Mouse (Mus musculus) bone marrow macrophage, adult 2 months (primary cell): ENCODE measurements around the gene Itgal.

Experiments
- CTCF ChIP-seq: IDR thresholded peaks from 2 replicates; pipeline ENCODE4 v1.5.1; 2012; ENCODE audit warnings: low read depth, mild to moderate bottlenecking, low read length, moderate library complexity
- POLR2A ChIP-seq: IDR thresholded peaks from 2 replicates; pipeline ENCODE4 v1.6.1; 2012; ENCODE audit warnings: mild to moderate bottlenecking, low read depth, low read length, borderline replicate concordance

GRCm38 (mm10) chr7:127296098-127296497 is at the start of gene Itgal:
- TF ChIP-seq POLR2A = no peak
- TF ChIP-seq CTCF = no peak
